Comparison of ENCODE assay signal across 18 mouse cellular contexts in the genomic region with DNA sequence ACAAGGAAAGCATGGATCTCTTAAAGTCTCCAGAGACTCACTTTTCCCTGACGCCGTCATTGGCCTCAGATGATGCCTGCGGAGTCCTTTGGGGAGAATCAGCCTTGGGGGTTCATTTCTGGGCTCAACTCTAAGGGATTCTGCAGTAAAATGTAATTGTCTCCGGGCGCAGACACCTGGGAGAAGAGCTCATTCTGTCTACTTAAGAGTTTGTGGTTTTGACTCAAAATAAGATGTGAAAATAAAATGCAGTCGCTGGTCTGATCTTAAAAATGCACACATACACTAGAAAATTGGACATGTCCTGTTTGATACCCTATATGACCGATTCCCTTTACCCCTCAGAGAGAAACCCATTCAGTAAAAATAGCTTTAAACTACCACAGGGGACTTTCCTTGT. TPM values are rescaled to one million over a fixed set of nuclear protein-coding genes. Genes with fewer than 3 reads are reported as not detected.
"Had no signal": no experiment of that assay in that cellular context is flagged by ENCODE, and none has a peak within 500 bp of the region (broad histone marks: within the 10 kb centered on the region; RNA-seq: fewer than 3 reads in every experiment).

No protein-coding gene starts in this region.

- H3K4me3 ChIP-seq: liver, embryonic 13.5 days; liver, embryonic 15.5 days; lung, embryonic 15.5 days; midbrain, embryonic 15.5 days; neural tube, embryonic 13.5 days; stomach, embryonic 15.5 days had no signal

- DNase-seq: liver, embryonic 13.5 days; liver, postnatal 0 days; lung, adult 2 months; lung, postnatal 14 days; lung, postnatal 36 days; right cerebral cortex, postnatal 14 days; thymus, adult 2 months; thymus, postnatal 14 days; thymus, postnatal 36 days had no signal

- ATAC-seq: liver, postnatal 0 days; lung, postnatal 0 days; midbrain, embryonic 15.5 days had no signal

- H3K36me3 ChIP-seq: liver, embryonic 13.5 days; liver, embryonic 15.5 days; lung, embryonic 15.5 days; midbrain, embryonic 15.5 days; neural tube, embryonic 13.5 days; stomach, embryonic 15.5 days had no signal

- H3K9me3 ChIP-seq: liver, embryonic 13.5 days; liver, embryonic 15.5 days; lung, embryonic 15.5 days; midbrain, embryonic 15.5 days; neural tube, embryonic 13.5 days; stomach, embryonic 15.5 days had no signal

- H3K27ac ChIP-seq: liver, embryonic 13.5 days; liver, embryonic 15.5 days; lung, embryonic 15.5 days; macrophage; midbrain, embryonic 15.5 days; neural tube, embryonic 13.5 days; stomach, embryonic 15.5 days; stomach, postnatal 0 days had no signal

- H3K4me1 ChIP-seq: liver, embryonic 15.5 days had no signal

- H3K4me2 ChIP-seq: liver, embryonic 13.5 days; liver, embryonic 15.5 days; lung, embryonic 15.5 days; midbrain, embryonic 15.5 days; neural tube, embryonic 13.5 days; stomach, embryonic 15.5 days had no signal

- H3K9ac ChIP-seq: liver, embryonic 13.5 days; liver, embryonic 15.5 days; liver, postnatal 0 days; lung, embryonic 15.5 days; midbrain, embryonic 15.5 days; neural tube, embryonic 13.5 days; stomach, embryonic 15.5 days had no signal

RNA-seq across cellular contexts. Expression of gene Nr4a2, which starts 18.4 kb away (rescaled TPM):
- total RNA-seq: neutrophil, adult 5-6 weeks had no signal
